Mouse (Mus musculus) liver, embryonic 16.5 days (tissue): Measurements from ENCODE around the gene Rgs13. TPM values are rescaled to one million over a fixed set of nuclear protein-coding genes. Genes with fewer than 3 reads are reported as not detected.

Source experiments
- ATAC-seq: fragments of 200-750 bp; cut with Nextera tagmentation; 2 replicates; pipeline ENCODE4 v1.8.0; 2017; ENCODE audit warnings: low read depth, mild to moderate bottlenecking, moderate number of reproducible peaks, moderate library complexity
- H3K27ac ChIP-seq: fragments of 300-500 bp; sonication (generic); 2 replicates; pipeline ENCODE4 v1.5.1; 2014; ENCODE audit warnings: mild to moderate bottlenecking, low read length
- H3K27me3 ChIP-seq: fragments of 300-500 bp; sonication (generic); 2 replicates; pipeline ENCODE4 v1.6.1; 2014; ENCODE audit warnings: low read depth, low read length, mixed read lengths; ENCODE audit not compliant: control insufficient read depth, insufficient read depth
- H3K36me3 ChIP-seq: fragments of 300-500 bp; sonication (generic); 2 replicates; pipeline ENCODE4 v1.6.1; 2014; ENCODE audit warnings: mild to moderate bottlenecking; ENCODE audit not compliant: control insufficient read depth, insufficient read depth
- H3K4me1 ChIP-seq: fragments of 300-500 bp; sonication (generic); 2 replicates; pipeline ENCODE4 v1.6.1; 2014; ENCODE audit warnings: low read depth, low read length, mixed read lengths; ENCODE audit not compliant: control insufficient read depth
- H3K4me2 ChIP-seq: fragments of 300-500 bp; sonication (generic); 2 replicates; pipeline ENCODE4 v1.6.1; 2014; ENCODE audit warnings: low read depth, low read length, mixed read lengths
- H3K4me3 ChIP-seq: fragments of 300-500 bp; sonication (generic); 2 replicates; pipeline ENCODE4 v1.5.1; 2014; ENCODE audit warnings: low read depth, mild to moderate bottlenecking, low read length
- H3K9ac ChIP-seq: fragments of 300-500 bp; sonication (generic); 2 replicates; pipeline ENCODE4 v1.6.1; 2014; ENCODE audit warnings: low read depth, low read length
- H3K9me3 ChIP-seq: fragments of 300-500 bp; sonication (generic); replicated peaks from 2 replicates; pipeline ENCODE4 v1.6.1; 2016; ENCODE audit warnings: low read length; ENCODE audit not compliant: control insufficient read depth
- WGBS: fragments of 180-500 bp; shearing (Covaris S2); extraction: QIAGEN DNeasy Blood & Tissue Kit; methylation state at CpG from one replicate; pipeline ENCODE4 v1.1.7; 2014; ENCODE audit not compliant: insufficient replicate concordance; 5-methylcytosine and 5-hydroxymethylcytosine counted together
- polyA plus RNA-seq: library from polyadenylated mRNA; unstranded; fragments of >200 nt; fragmentation: Nextera tagmentation; extraction: Ambion mirVana; gene quantifications from 2 replicates; pipeline ENCODE4 v1.2.1, GENCODE M21; 2015

Rgs13 gene
- polyA plus RNA-seq, 1 experiment from 2014 or later: not detected

GRCm38 (mm10) chr1:144127965-144128364 lies 49.2 kb downstream of the Rgs13 start:
- no peak overlapping the region for H3K4me3 ChIP-seq

GRCm38 (mm10) chr1:144120042-144120441 lies 57.1 kb downstream of the Rgs13 start:
- ATAC-seq: no peak
- 64% methylated on average over 4 of the region's 4 CpGs for WGBS
- Histone ChIP-seq H3K9ac (no peak overlapping the region), H3K4me2 (no peak overlapping the region), H3K27me3 (no peaks in the 10 kb centered on the region), H3K27ac (no peak overlapping the region), H3K36me3 (no peaks in the 10 kb centered on the region), H3K4me3 (no peak overlapping the region), H3K9me3 (no peaks in the 10 kb centered on the region), H3K4me1 (no peaks in the 10 kb centered on the region)

More at GRCm38 (mm10) chr1:144127965-144128364, 49.2 kb downstream of the Rgs13 start:
- 71% methylated on average over 7 of the region's 7 CpGs for WGBS
- Histone ChIP-seq H3K36me3 (no peaks in the 10 kb centered on the region), H3K9me3 (no peaks in the 10 kb centered on the region), H3K9ac (no peak overlapping the region), H3K27ac (no peak overlapping the region), H3K4me2 (no peak overlapping the region), H3K4me1 (no peaks in the 10 kb centered on the region), H3K27me3 (no peaks in the 10 kb centered on the region)
- no peak for ATAC-seq

GRCm38 (mm10) chr1:144119456-144119855 lies 57.7 kb downstream of the Rgs13 start:
- Histone ChIP-seq H3K4me3 (no peak overlapping the region), H3K27ac (no peak overlapping the region), H3K4me1 (no peaks in the 10 kb centered on the region), H3K9me3 (no peaks in the 10 kb centered on the region), H3K27me3 (no peaks in the 10 kb centered on the region), H3K9ac (no peak overlapping the region), H3K4me2 (no peak overlapping the region), H3K36me3 (no peaks in the 10 kb centered on the region)
- 40% methylated on average over 2 of the region's 2 CpGs for WGBS
- ATAC-seq: no peak

GRCm38 (mm10) chr1:144115848-144116727 lies 61.1 kb downstream of the Rgs13 start:
- no peak for ATAC-seq
- Histone ChIP-seq H3K4me2 (no peak overlapping the region), H3K9ac (no peak overlapping the region), H3K9me3 (no peaks in the 10 kb centered on the region), H3K36me3 (no peaks in the 10 kb centered on the region), H3K27me3 (no peaks in the 10 kb centered on the region), H3K4me3 (no peak overlapping the region), H3K27ac (no peak overlapping the region), H3K4me1 (no peaks in the 10 kb centered on the region)
- 68% methylated on average over 6 of the region's 6 CpGs for WGBS

GRCm38 (mm10) chr1:144113438-144114074 lies 63.6 kb downstream of the Rgs13 start:
- no peak overlapping the region for H3K9ac ChIP-seq
- no peak overlapping the region for H3K27ac ChIP-seq
- H3K4me3 ChIP-seq: no peak overlapping the region
- 34% methylated on average over 6 of the region's 6 CpGs for WGBS
- H3K9me3 ChIP-seq: no peaks in the 10 kb centered on the region
- no peaks in the 10 kb centered on the region for H3K4me1 ChIP-seq
- no peaks in the 10 kb centered on the region for H3K27me3 ChIP-seq
- H3K36me3 ChIP-seq: no peaks in the 10 kb centered on the region
- no peak overlapping the region for H3K4me2 ChIP-seq
- ATAC-seq: no peak

DNA sequence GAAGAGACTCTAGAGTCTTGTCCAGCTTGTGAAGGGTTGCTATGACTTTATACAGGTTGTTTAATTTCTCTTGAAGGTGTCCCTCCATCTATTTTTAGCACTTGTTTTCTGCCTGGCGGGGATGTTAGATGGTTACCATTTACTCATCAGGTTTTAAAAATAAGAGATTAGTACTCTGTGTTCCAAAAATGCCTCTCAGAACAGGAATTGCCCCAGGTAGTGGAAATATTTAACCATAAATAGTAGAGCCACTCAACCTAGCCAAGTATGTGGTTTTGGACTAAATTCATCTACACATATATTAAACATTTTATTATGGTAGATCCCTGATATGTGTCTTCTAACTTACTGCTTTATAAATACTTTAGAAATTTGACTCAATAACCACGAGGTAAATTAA lies 64.2 kb downstream of the Rgs13 start:
- no peak overlapping the region for H3K27ac ChIP-seq
- H3K9me3 ChIP-seq: no peaks in the 10 kb centered on the region
- H3K9ac ChIP-seq: no peak overlapping the region
- no peak overlapping the region for H3K4me2 ChIP-seq
- H3K36me3 ChIP-seq: no peaks in the 10 kb centered on the region
- H3K27me3 ChIP-seq: no peaks in the 10 kb centered on the region
- no peak overlapping the region for H3K4me3 ChIP-seq
- no peak for ATAC-seq
- no peaks in the 10 kb centered on the region for H3K4me1 ChIP-seq
- WGBS: 46% methylated on average over 2 of the region's 2 CpGs

DNA sequence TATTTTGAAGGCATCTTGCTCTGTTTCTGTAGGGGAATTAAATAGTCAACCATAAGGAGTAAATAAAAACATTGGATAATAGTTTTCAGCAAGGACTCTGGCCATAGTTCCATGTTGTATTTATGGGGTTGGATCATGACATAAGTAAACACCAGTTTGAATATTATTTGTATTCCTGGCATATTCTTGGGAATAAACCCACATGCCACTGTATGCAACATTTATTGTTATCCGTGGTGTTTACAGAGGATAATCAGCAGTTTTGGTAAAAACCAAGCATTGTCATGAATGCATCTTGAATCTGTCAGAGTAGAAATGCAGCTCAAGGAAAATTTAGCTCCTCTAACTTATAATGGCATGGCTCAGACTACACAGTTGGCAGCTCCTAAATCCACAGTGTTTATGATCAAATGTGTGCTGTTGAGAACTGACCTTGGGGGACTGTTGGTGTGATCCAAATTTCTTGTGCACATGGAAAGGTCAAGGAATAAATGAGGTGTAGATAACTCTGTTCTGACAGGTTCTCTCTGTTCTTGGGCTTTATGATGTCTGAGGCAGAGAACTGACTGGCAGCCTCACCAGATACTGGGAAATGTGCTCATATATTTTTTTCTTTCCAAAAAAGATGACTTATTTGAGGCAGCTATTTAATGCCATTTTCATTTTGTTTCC lies 78.4 kb downstream of the Rgs13 start:
- Histone ChIP-seq H3K4me1 (no peaks in the 10 kb centered on the region), H3K36me3 (no peaks in the 10 kb centered on the region), H3K27ac (no peak overlapping the region), H3K9ac (no peak overlapping the region), H3K4me2 (no peak overlapping the region), H3K4me3 (no peak overlapping the region), H3K27me3 (no peaks in the 10 kb centered on the region), H3K9me3 (no peaks in the 10 kb centered on the region)
- no peak for ATAC-seq
- 39% methylated on average over 1 of the region's 1 CpGs for WGBS

GRCm38 (mm10) chr1:144090410-144090809 lies 86.8 kb downstream of the Rgs13 start:
- no peak for ATAC-seq
- WGBS: 67% methylated on average over 1 of the region's 1 CpGs
- Histone ChIP-seq H3K27ac (no peak overlapping the region), H3K27me3 (no peaks in the 10 kb centered on the region), H3K9me3 (no peaks in the 10 kb centered on the region), H3K36me3 (no peaks in the 10 kb centered on the region), H3K4me1 (no peaks in the 10 kb centered on the region), H3K4me2 (no peak overlapping the region), H3K4me3 (no peak overlapping the region), H3K9ac (no peak overlapping the region)
